Mouse (Mus musculus) left cerebral cortex, postnatal 36 days (tissue): ENCODE data around the gene Gfra1. TPM values are rescaled to one million over a fixed set of nuclear protein-coding genes. Genes with fewer than 3 reads are reported as not detected.

Source experiments
- DNase-seq, 2 experiments: peaks; one replicate each; pipeline ENCODE4 v3.0.0; 2021 to 2022; ENCODE audit warnings: low spot score in 2 of 2, mixed read lengths in 1 of 2
- intact Hi-C: fragments of 180-260 bp; cut with DNase I; formaldehyde crosslinking; loops from one replicate; pipeline ENCODE4 v1.15.1; 2025
- total RNA-seq, 2 experiments: library from RNA; stranded (reverse); gene quantifications; 2 replicates each; pipeline ENCODE4 v1.2.3; 2021

Gene Gfra1
- total RNA-seq, 2 experiments from 2014 or later, result 33.5 to 36.6 TPM

DNA sequence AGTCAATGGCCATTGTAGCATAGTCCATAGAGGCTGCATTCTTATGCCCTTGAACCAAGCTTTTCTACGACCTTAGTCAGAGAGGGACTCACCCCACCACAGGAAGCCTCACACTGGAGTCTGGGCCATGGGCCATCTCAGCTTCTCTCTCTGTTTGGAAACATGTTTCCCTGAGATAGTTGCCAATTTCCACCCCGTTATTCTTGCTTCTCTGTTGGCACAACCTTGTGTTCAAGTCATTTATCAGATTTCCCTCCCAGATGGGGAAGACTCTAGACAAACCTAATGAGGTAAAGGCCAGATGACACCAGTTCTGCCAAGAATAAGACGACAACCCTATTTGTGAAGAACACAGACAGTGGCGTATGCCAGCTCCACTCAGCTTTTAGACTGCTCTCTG is 238.1 kb downstream of the Gfra1 start:
- no peak for DNase-seq
- intact Hi-C loops, result no loop called here

DNA sequence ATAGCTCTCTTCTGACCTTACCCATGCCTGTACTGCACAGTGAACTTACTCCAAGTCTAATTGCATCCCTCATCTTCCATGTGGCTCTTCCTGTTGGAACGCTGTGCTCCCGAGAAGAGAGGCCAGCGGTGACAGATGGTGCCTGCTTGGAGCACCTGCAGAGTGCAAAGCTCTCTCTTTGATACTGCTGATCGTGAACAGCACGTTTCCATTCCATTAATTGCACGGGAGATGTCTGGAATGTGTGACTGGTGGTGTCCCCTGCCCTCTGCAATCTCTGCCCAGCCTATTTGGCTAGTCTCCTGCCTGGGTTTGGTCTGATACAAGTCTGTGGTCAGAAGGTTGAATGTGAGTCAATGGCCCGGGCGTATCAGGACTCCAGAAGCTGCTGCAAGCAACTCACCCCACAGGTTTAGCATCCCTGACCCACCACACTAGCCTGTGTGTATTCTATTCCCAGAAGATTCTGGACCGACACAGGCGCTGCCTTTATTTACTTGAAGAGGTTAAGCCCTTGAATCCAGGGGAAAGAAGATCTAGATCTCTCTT is 249.1 kb downstream of the Gfra1 start:
- intact Hi-C loops, result no loop called here
- no peak for DNase-seq

DNA sequence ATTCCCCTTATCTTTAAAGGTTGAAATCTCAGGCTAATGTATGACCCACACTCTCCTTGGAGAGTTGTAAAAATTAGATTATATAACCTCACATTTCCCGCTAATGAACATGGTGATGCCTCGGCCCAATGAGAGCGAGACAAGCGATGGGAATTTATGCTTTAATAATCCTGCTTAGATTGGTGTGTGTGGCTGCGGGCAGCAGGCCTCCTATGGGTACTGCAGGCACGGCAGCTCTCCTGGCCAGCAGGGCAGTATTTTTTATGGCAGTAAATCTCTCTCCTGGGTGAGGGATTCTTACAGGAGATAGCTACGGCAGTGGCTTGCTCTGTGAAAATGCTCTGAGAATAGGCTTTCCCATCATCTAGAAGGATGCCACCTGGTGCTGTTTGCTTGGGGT is 250.2 kb downstream of the Gfra1 start:
- no peak for DNase-seq
- intact Hi-C loops, result no loop called here

DNA sequence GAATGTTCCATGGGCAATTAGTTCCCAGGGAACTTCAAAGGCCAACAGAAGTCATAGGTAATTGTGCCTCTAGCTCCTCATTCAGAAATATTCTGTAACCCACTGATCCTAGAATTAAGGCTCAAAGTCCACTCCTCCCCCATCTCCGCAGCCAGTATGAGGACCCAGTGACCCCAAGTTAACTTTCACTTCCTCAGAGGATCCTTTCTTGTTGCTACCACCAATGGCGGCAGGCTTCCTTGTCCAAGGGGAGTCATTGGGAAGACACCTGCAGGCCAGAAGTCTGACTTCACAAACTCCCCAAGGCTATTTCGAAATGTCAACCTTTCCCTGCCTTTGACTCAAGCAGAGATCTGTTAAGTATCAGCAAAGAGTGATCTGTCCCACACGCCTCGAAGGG is 253.1 kb downstream of the Gfra1 start:
- intact Hi-C loops, result no loop called here
- no peak for DNase-seq

DNA sequence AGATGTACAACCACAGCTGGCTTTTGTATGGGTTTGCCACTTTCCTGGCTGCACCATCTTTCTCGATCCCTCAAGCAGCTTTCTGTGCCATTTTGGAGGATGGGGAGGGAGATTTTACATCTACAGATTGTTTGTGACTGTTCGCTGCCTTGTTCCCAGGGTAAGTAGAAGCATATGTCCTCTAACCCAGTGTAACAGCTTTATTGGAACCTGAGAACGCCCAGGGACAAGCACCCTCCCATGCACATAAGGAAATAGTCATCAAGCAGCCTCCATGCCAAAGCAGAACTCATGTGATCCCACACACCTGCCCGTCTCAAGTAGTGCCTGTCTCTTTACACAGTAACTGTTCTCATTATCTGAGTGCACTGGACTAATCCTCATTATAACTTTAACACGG is 256.0 kb downstream of the Gfra1 start:
- DNase-seq, result no peak
- intact Hi-C loops, result no loop called here

DNA sequence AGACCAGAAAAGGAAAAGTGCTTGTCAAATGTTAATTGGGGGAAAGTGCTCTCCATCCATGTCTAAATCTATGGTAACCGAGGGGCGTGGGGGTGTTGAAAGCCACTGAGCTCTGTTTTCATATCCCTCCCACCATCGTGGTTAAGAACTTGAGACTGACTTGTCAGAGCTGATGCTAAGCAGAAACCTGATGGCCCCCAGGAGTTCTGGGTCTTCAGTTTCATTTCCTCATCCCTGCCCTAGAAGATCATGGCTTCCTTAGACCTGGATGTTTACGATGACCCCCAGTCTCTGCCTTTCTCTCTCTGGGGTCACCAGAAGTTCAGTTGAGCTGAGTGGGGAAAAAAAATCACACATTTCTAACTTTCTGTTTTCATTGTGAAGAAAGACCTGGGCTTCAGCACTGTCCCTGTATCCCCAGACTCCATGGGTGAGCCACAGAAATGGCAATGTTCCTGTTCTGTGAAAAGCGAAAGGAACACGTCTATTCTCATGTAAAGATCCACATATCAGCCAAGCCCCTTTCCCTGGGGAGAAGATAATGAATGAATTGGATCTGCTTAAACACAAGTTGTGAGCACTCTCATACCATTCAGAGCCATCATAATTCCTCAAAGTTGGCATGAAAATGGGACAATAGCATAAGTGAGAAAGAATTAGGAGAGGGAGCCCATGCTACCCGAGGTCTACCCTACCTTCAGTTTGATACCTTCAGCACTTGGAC is 261.8 kb downstream of the Gfra1 start:
- no peak for DNase-seq
- intact Hi-C loops, result no loop called here

DNA sequence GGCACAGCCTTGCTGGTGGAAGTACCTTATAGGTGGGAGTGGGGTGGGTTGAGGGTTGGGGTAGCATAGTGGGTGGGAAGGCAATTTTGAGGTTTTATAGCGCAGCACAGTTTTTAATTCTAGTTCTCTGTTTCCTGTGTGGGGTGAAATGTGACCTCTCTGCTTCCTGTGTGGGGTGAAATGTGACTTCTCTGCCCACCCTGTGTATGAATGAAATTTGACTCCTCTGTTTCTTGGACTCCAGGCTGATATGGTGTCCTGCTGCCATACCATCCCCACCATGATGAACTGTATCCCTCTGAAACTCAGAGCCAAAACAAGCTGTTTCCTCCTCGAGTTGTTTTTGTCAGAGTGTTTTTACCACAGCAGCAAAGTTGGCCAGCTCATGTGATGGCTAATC is 264.8 kb downstream of the Gfra1 start:
- DNase-seq, result no peak
- intact Hi-C loops, result no loop called here

DNA sequence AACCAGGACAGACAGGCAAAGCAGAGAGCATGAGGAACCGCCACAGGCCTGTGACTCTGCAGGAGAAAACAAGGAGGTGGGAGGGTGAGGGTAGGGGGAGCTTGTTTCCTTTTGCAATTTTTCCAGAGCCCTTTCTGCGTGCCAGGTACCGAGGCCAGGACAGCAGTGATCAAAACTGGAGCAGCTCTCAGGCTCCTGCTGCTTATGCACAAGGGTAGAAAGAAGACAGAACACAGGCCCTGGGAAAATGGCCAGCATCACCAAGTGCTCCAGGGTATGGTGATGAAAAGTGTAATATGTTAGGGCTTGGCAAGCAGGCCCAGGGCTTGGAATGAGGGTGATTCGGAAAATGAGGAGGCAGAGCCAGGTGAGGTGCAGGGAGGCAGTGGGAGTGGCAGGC is 269.2 kb downstream of the Gfra1 start:
- no peak for DNase-seq
- intact Hi-C loops, result no loop called here

Other genes starting within 250 kb of the Gfra1 start
- under 1 TPM in 1 of 2 experiments, not detected in 1; 0.32 TPM for gene Ccdc172, start 56.1 kb upstream of the Gfra1 start, total RNA-seq
- 1 to 10 TPM; 3.5 TPM for gene Pnlip, start 196.6 kb upstream of the Gfra1 start, total RNA-seq